Mouse (Mus musculus) liver, adult 2 months (tissue): ENCODE results near the gene Drd5. TPM values are rescaled to one million over a fixed set of nuclear protein-coding genes. Genes with fewer than 3 reads are reported as not detected.

Source experiments
- DNase-seq: peaks from one replicate; pipeline ENCODE4 v3.0.0-alpha.2; 2011; ENCODE audit warnings: low read depth, low spot score; ENCODE audit errors: extremely low read depth
- H3K27ac ChIP-seq: fragments of 200-500 bp; replicated peaks from 2 replicates; pipeline ENCODE4 v1.5.1; 2012; ENCODE audit warnings: low read depth, mild to moderate bottlenecking, control low read depth, inconsistent platforms, low read length; ENCODE audit not compliant: insufficient read depth
- H3K27me3 ChIP-seq: fragments of 200-500 bp; 2 replicates; pipeline ENCODE4 v1.6.1; 2012; ENCODE audit warnings: mild to moderate bottlenecking, moderate library complexity, low read length, inconsistent platforms; ENCODE audit not compliant: control insufficient read depth, insufficient read depth
- H3K36me3 ChIP-seq: fragments of 200-500 bp; 2 replicates; pipeline ENCODE4 v1.6.1; 2012; ENCODE audit warnings: low read length, inconsistent platforms; ENCODE audit not compliant: control insufficient read depth, insufficient read depth
- H3K4me1 ChIP-seq: fragments of 200-500 bp; 2 replicates; pipeline ENCODE4 v1.6.1; 2011; ENCODE audit warnings: low read length; ENCODE audit not compliant: control insufficient read depth, insufficient read depth
- H3K4me3 ChIP-seq: fragments of 200-500 bp; 2 replicates; pipeline ENCODE4 v1.5.1; 2011; ENCODE audit warnings: low read depth, mild to moderate bottlenecking, control low read depth, low read length, moderate library complexity; ENCODE audit not compliant: insufficient read depth
- H3K79me2 ChIP-seq: fragments of 200-500 bp; 2 replicates; pipeline ENCODE4 v1.6.1; 2012; ENCODE audit warnings: inconsistent platforms, mild to moderate bottlenecking, low read length, moderate library complexity; ENCODE audit not compliant: control insufficient read depth, insufficient read depth
- H3K9ac ChIP-seq: fragments of 200-500 bp; 2 replicates; pipeline ENCODE4 v1.6.1; 2012; ENCODE audit warnings: low read depth, mild to moderate bottlenecking, control low read depth, inconsistent platforms, low read length
- CTCF ChIP-seq: fragments of 200-500 bp; IDR thresholded peaks from 2 replicates; pipeline ENCODE4 v1.5.1; 2011; ENCODE audit warnings: low read depth, low read length, control low read depth
- POLR2A ChIP-seq: fragments of 200-500 bp; IDR thresholded peaks from 2 replicates; pipeline ENCODE4 v1.6.1; 2011; ENCODE audit warnings: low read length, control low read depth; ENCODE audit not compliant: insufficient read depth; ENCODE audit errors: extremely low read depth
- WGBS: fragments of 180-500 bp; shearing (Covaris S2); methylation state at CpG from one replicate; pipeline ENCODE4 v1.1.7; 2018; 5-methylcytosine and 5-hydroxymethylcytosine counted together
- polyA plus RNA-seq: library from polyadenylated mRNA; depleted of rRNA; stranded (reverse); fragments of >200 nt; gene quantifications from 2 replicates; pipeline ENCODE4 v1.2.3, GENCODE M21; 2012; rRNA removed
- total RNA-seq: library from RNA; depleted of rRNA; stranded (reverse); fragments of >200 nt; gene quantifications from 2 replicates; pipeline ENCODE4 v1.2.3, GENCODE M21; 2014; rRNA removed

Gene Drd5
- total RNA-seq = not detected in 2 replicates
- polyA plus RNA-seq = not detected in 2 replicates

- TF ChIP-seq CTCF = no peak
- no peak for TF ChIP-seq POLR2A
- H3K9ac ChIP-seq = no peak within 1 kb of the TSS
- no peaks in the 10 kb centered on the region for H3K79me2 ChIP-seq
- no peaks in the 10 kb centered on the region for H3K4me1 ChIP-seq
- no peak for DNase-seq
- no peak within 1 kb of the TSS for H3K27ac ChIP-seq
- H3K36me3 ChIP-seq = no peaks in the 10 kb centered on the region
- 3% methylated on average over 67 of the region's 67 CpGs for WGBS
- peaks cover 4% of the 10 kb centered on the region; the same call in 1 of the 2 replicates for H3K27me3 ChIP-seq
- no peak within 1 kb of the TSS for H3K4me3 ChIP-seq
These were observed at the start of gene Drd5 for GRCm38 (mm10) chr5:38318966-38319786. Drd5 (plus strand) TSS chr5:38319367.

- H3K79me2 ChIP-seq = no peaks in the 10 kb centered on the region
- no peak for DNase-seq
- H3K4me3 ChIP-seq = no peak overlapping the region
- H3K9ac ChIP-seq = no peak overlapping the region
- TF ChIP-seq CTCF (no peak), POLR2A (no peak)
- H3K4me1 ChIP-seq = no peaks in the 10 kb centered on the region
- H3K27ac ChIP-seq = no peak overlapping the region
- H3K27me3 ChIP-seq = peaks cover 3% of the 10 kb centered on the region; the same call in 1 of the 2 replicates
- WGBS = 92% methylated on average over 3 of the region's 3 CpGs
- peaks cover 23% of the 10 kb centered on the region; the same call in 1 of the 2 replicates for H3K36me3 ChIP-seq
These were observed 48.2 kb upstream of the Drd5 start for GRCm38 (mm10) chr5:38270942-38271341.

GRCm38 (mm10) chr5:38273831-38274230 is 45.3 kb upstream of the Drd5 start:
- no peak for TF ChIP-seq CTCF
- TF ChIP-seq POLR2A = no peak
- WGBS = 96% methylated on average over 4 of the region's 4 CpGs
- H3K79me2 ChIP-seq = no peaks in the 10 kb centered on the region
- peaks cover 17% of the 10 kb centered on the region for H3K27me3 ChIP-seq
- no peaks in the 10 kb centered on the region for H3K4me1 ChIP-seq
- no peak for DNase-seq
- H3K36me3 ChIP-seq = peaks cover 16% of the 10 kb centered on the region; the same call in 1 of the 2 replicates
- no peak overlapping the region for H3K4me3 ChIP-seq
- no peak overlapping the region for H3K9ac ChIP-seq
- no peak overlapping the region for H3K27ac ChIP-seq

GRCm38 (mm10) chr5:38275771-38276170 is 43.4 kb upstream of the Drd5 start, which contains the start of gene Otop1:
Otop1 (plus strand) TSS chr5:38275972.
- no peak within 1 kb of the TSS for H3K4me3 ChIP-seq
- WGBS = 18% methylated on average over 4 of the region's 4 CpGs
- H3K27me3 ChIP-seq = peaks cover 17% of the 10 kb centered on the region
- peaks cover 4% of the 10 kb centered on the region; the same call in 1 of the 2 replicates for H3K36me3 ChIP-seq
- no peaks in the 10 kb centered on the region for H3K79me2 ChIP-seq
- no peak for DNase-seq
- no peak within 1 kb of the TSS for H3K27ac ChIP-seq
- H3K4me1 ChIP-seq = no peaks in the 10 kb centered on the region
- TF ChIP-seq CTCF (no peak), POLR2A (no peak)
- H3K9ac ChIP-seq = no peak within 1 kb of the TSS

GRCm38 (mm10) chr5:38276451-38276850 is 42.7 kb upstream of the Drd5 start:
- Histone ChIP-seq H3K27ac (no peak overlapping the region), H3K4me3 (no peak overlapping the region), H3K27me3 (peaks cover 17% of the 10 kb centered on the region), H3K79me2 (no peaks in the 10 kb centered on the region), H3K36me3 (no peaks in the 10 kb centered on the region; the same call in 1 of the 2 replicates), H3K9ac (no peak overlapping the region), H3K4me1 (no peaks in the 10 kb centered on the region)
- WGBS = 4% methylated on average over 19 of the region's 19 CpGs
- no peak for TF ChIP-seq POLR2A
- no peak for TF ChIP-seq CTCF
- no peak for DNase-seq
